Mouse (Mus musculus) frontal cortex, postnatal 10 days (tissue): ENCODE results near the gene Txndc8.

Source experiments
- DNase-seq, 2 experiments: peaks; one replicate each; pipeline ENCODE4 v3.0.0; 2022; ENCODE audit warnings: low spot score in 2 of 2, mixed read lengths in 1 of 2

Gene Txndc8

GRCm38 (mm10) chr4:58009024-58009423 is at the start of gene Txndc8:
Gene Txndc8 (minus strand): TSS chr4:58009124.
- DNase-seq = no peak

- no peak for DNase-seq
Measured at GRCm38 (mm10) chr4:58055653-58056052, 46.7 kb upstream of the Txndc8 start.

DNA sequence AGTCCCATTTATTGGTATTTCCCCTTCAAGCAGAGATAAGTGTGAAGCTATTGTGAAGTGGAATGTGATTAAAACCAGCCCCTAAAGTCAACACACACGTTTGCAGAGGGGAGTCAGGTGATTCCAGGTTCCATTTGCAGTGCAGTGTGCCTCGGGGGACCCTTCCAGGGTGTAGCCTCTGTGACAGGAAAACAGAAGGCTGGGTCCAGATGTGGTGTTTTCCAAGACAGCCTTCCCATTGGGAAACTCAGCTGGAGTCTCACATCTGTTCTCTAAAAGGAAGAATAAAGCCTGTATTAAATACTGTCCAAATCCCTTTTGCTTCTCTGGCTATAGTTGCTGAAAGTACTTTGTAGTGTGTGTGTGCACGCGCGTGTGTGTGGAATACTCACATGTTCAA is 45.5 kb upstream of the Txndc8 start:
- no peak for DNase-seq

GRCm38 (mm10) chr4:58050746-58051145 is 41.8 kb upstream of the Txndc8 start:
- no peak for DNase-seq

DNA sequence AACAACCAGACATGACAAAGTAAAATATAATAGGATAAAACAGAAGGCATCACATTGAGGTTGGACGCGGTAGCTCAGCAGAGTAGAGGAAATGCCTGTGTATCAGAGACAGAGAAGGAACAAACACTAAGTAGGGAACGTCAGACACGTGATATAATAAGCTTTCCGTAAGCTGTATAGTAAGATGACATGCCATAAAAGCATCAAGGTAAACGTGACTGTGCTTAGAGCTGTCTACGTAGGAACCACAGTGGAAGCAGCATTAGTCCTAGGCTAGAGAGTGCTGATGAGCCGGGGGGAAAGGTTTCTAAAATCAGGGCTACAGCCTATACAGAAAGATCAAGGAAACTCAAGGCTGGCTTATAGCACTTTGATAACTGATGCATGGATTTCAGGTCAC is 41.4 kb upstream of the Txndc8 start:
- DNase-seq = no peak

DNA sequence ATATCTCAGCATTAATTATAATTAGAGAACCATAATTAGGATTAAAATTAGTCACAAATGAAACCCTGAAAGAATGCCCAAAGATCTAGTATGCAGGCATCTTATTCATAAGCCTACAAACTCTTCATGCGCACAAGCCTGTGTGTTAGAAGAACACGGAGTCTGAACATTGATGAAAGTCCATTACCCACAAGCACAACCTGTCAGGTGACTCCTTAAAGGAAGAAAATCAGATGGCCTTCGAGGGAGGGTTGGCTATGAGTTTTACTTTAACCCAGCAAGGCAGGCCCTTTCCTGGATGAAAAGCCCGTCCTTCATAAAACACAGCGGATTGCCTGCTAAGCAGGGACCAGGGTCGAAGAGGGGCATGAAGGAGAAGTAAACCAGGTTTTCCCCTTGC is 35.9 kb upstream of the Txndc8 start:
- DNase-seq = no peak

DNA sequence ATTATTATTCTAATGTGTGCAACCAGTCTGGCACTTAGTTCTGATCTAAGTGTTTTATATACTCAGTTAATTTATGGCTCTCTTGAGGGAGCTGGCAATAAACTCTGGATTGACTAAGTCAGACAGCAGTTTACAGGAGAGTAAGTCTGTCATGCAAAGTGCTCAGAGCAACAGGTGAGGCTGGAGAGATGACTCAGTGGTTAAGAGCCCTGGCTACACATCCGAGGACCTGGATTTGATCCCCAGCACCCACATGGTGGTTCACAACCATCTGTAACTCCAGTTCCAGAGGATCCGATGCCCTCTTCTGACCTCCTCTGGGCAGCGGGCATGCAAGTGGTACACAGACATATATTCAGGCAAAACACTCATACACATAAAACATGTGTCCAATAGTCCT is 35.4 kb upstream of the Txndc8 start:
- DNase-seq = no peak

DNA sequence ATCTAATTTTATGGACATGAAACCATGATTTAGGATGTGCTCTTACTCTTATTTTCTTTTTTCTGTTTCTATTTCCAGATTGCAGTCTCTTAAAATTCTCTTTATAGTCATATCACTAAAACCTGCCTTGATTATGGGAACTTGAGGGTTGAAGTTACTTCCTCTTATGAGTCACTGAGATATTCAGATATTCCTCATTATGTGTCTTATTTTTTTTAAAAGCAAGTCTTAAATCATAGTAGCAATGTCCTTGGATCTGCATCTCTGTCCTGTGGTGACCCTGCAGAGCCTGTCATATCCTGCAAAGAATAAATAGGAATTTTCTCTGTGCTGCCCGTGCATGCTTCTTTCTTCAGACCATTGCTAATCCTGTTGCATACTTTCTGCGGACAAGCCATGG is 31.2 kb upstream of the Txndc8 start:
- DNase-seq = no peak

DNA sequence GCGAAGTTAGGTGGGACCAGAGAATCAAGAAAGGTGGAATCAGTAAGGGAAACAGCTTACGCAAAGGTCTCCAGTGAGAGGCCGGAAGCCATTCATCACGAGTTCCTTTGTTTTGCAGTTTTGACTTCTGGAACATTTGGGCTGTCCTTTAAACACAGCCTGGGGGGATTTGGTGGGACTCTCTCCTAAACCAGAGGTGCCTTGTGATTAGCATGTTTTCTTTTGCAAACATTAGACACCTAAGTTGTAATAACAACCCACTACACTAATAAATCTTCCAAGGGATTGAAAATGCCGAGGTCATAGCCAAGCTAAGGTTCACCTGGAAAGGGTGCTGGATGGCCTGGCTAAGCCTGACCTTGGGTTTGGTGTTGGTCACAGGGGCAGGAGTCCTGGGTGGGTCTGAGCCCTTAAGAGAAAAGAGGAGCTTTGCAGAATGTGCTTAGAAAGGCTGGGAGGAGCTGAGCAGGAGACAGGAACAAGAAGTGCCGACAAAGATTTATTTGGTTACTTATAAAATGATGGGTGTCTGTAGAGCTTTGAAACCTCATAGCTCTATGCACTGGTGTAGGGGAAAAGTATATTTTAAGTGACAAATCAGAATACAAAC is 28.3 kb upstream of the Txndc8 start:
- DNase-seq = no peak

GRCm38 (mm10) chr4:58034663-58035062 is 25.7 kb upstream of the Txndc8 start:
- DNase-seq = no peak

- no peak for DNase-seq
Measured at GRCm38 (mm10) chr4:58032714-58033113, 23.8 kb upstream of the Txndc8 start.

DNA sequence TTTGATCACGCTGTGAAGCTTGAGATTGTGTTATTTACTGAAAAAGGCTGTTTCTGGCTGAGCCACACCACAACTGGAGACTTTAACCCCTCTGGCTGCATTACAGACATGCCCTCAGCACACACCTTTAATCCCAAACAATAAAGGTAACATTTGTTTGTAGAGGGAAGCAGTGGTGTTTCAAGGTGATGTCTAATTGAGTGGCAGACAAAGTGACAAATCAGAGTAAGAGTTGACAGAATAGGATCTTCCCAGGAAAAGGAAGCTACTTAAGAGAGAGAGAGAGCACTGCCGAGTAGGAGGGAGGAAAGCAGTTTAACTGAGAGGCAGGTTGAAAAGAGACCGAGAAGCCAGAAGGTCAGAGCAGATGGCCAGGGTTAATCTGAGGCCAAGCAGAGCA is 5.4 kb downstream of the Txndc8 start:
- DNase-seq = no peak

DNA sequence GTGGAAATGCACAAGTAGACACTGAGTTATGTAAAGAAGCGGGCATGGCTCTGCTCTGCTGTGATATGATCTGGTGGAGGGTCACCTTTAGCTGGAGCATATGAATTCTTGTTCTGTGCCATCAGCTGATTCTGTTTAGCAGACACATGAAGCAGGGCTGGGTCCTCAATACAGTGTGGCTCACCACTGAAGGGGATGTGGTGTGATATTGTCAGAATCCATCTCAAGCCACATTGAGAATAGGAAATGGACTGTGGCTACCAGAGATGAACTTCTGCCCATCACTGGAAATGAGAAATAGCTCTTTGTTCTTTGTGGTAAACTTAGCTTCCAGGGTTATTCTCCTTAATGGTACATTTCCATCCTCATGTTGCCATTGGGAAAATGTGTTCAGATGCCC is 17.5 kb downstream of the Txndc8 start:
- DNase-seq = no peak

GRCm38 (mm10) chr4:57974400-57975117 is 34.4 kb downstream of the Txndc8 start:
- DNase-seq = no peak

DNA sequence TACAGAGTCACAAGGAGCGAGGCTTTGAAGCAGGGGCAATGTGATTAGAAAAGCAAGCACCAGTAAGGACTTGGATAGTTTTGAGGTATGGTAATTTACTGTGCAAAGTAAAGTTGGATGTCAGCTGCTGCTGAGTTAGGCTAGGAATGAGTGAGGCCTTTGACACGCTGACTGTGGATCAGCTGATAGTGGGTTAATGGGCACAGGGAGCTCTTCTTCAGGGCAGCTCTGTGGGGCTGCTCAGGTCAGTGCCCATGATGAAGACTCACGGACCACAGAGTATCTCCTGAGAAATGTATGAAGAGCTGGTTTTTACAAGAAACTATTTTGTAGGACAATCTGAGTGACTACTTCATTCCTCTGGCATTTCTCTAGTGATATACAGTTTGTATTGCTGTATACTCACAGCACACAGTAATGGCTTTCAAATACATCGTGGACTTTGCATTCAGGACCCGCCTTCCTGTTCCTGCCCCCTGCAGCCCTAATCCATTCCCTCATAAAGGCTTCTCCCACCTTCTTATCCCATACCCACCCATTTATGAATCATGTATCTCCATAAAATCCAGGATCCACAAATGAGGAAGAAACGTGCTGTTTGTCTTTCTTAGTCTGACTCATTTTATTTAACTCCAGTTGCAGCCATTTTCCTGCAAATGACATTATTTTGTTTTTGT is 35.2 kb downstream of the Txndc8 start:
- DNase-seq = no peak

DNA sequence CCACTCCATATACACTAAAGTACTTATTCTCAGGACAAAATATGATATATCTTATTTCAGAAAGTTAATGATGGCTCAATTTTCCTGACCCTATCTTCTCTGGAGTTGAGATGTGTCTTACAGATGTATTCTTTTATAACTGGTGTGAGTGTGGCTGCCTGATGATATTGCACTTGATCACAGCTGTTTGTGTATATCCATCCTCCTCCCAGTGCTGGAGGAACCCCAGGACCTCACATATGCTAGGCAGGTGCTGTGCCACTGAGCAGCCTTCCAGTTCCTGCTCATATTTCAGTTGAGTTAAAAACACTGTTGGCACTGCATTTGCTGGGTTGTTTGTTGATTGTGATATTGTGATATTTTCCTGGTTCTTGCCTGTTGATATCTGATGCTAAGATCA is 38.6 kb downstream of the Txndc8 start:
- no peak for DNase-seq

GRCm38 (mm10) chr4:57967195-57967594 is 41.7 kb downstream of the Txndc8 start:
- no peak for DNase-seq

DNA sequence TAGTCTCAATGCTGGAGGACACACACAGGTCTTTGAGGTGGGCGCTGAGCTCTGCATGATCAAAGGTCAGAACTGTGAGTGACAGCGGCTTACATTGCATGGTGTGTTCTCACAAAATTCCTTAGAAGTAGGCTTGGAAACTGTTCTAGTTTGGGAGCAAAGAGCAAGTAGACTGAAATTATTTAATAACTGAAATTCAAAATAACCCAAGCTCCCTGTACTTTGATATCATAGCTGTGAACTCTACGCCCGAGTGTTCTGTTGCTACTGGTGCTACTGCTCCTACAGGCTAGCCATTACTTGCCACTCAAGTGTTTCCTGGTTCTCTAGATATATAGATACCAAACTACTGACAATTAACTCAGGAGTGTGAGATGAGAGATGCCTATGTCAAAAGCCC is 43.4 kb downstream of the Txndc8 start:
- DNase-seq = no peak

- no peak for DNase-seq
Measured at GRCm38 (mm10) chr4:57964143-57964542, 44.8 kb downstream of the Txndc8 start.

DNA sequence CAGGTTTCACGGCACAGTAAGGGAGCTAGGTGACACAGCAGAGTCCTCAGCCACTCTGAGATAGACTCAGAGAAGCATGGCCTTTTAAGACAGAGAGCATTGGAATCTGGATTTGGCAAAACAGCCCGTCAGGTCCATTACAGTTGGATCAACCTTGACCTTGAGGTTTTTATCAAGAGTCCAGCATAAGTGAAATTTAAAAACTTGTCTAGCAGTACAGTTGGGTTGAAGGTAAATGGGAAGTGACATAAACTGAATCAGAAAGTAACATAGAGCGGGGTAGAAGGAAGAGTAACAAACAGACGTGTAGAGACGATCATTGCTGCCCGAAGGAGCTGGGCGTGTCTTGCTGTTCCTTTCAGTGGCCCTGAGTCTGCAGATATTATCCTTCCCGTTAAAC is 49.9 kb downstream of the Txndc8 start:
- DNase-seq = no peak

- DNase-seq = no peak
Measured at GRCm38 (mm10) chr4:57958098-57958497, 50.8 kb downstream of the Txndc8 start.

- DNase-seq = no peak
Measured at GRCm38 (mm10) chr4:57957200-57958085, 51.5 kb downstream of the Txndc8 start.
